Mouse (Mus musculus) cerebellum, adult 2 months (tissue): Measurements from ENCODE around the gene Tmem219. TPM values are rescaled to one million over a fixed set of nuclear protein-coding genes. Genes with fewer than 3 reads are reported as not detected.

Experiments used
- DNase-seq, 2 experiments: peaks; one replicate each; pipeline ENCODE4 v3.0.0; 2021
- H3K27ac ChIP-seq: fragments of 200-500 bp; 2 replicates; pipeline ENCODE4 v1.5.1; 2012; ENCODE audit warnings: low read length, control low read depth, inconsistent platforms; ENCODE audit not compliant: insufficient read depth
- H3K27me3 ChIP-seq: fragments of 200-500 bp; 2 replicates; pipeline ENCODE4 v1.6.1; 2012; ENCODE audit warnings: inconsistent platforms, mild to moderate bottlenecking, low read length, moderate library complexity; ENCODE audit not compliant: control insufficient read depth, insufficient read depth
- H3K4me1 ChIP-seq: fragments of 200-500 bp; 2 replicates; pipeline ENCODE4 v1.6.1; 2011; ENCODE audit warnings: low read length; ENCODE audit not compliant: control insufficient read depth, insufficient read depth
- H3K4me3 ChIP-seq: fragments of 200-500 bp; replicated peaks from 2 replicates; pipeline ENCODE3; 2011; ENCODE audit warnings: mild to moderate bottlenecking, low read depth, low read length, control low read depth; ENCODE audit not compliant: insufficient read depth
- CTCF ChIP-seq: fragments of 200-500 bp; IDR thresholded peaks from 2 replicates; pipeline ENCODE4 v1.5.1; 2011; ENCODE audit warnings: low read depth, mild to moderate bottlenecking, control low read depth, low read length, moderate library complexity, borderline replicate concordance; ENCODE audit not compliant: insufficient read depth
- POLR2A ChIP-seq: fragments of 200-500 bp; IDR thresholded peaks from 2 replicates; pipeline ENCODE4 v1.6.1; 2011; ENCODE audit warnings: low read length, control low read depth, borderline replicate concordance; ENCODE audit not compliant: insufficient read depth
- WGBS: fragments of 180-500 bp; shearing (Covaris S2); methylation state at CpG from one replicate; pipeline ENCODE4 v1.1.7; 2018; 5-methylcytosine and 5-hydroxymethylcytosine counted together
- polyA plus RNA-seq: library from polyadenylated mRNA; depleted of rRNA; stranded (reverse); fragments of >200 nt; gene quantifications from 2 replicates; pipeline ENCODE4 v1.2.3, GENCODE M21; 2012; rRNA removed

Tmem219 gene
- polyA plus RNA-seq, 1 experiment, result 29.8 TPM

DNA sequence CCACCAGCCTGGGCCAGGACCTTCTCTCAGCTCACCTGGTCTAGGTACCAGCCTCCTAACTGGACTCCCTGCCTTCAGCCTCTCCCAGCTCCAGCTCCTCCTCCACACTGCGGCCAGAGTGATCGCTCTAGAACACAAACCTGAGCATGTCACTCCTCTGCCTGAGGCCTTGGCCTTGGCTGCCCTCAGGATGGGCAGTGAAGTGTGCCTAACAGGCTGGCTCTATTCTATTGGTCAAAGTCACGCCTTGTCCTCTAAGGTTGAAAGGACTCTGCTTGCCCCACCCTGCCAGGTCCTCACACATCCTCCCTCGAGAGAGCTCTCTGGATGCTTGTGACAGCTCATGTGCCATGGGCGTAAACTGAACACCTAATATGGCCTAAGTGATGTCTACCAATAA lies 69.3 kb downstream of the Tmem219 start:
- WGBS, result 87% methylated on average over 5 of the region's 5 CpGs
- H3K27ac ChIP-seq, result no peak overlapping the region
- H3K4me3 ChIP-seq, result no peak overlapping the region
- TF ChIP-seq POLR2A (no peak), CTCF (no peak)
- DNase-seq, result no peak
- no peaks in the 10 kb centered on the region for H3K27me3 ChIP-seq
- peaks cover 10% of the 10 kb centered on the region for H3K4me1 ChIP-seq

DNA sequence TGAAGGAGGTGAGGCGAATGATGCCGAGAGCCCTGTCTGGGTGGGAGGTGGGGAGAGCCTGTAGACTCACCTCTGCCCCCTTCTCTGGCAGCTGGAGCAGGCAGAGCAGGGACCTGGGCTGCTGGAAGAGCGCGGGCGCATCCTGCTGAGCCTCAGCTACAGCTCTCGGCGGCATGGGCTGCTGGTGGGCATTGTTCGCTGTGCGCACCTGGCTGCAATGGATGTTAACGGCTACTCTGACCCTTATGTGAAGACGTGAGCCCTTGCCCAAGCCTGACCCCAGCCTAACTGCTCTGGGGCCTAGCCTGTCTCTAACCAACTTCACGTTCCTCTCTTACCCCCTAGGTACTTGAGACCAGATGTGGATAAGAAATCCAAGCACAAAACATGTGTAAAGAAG lies 71.5 kb downstream of the Tmem219 start:
- H3K4me1 ChIP-seq, result peaks cover 14% of the 10 kb centered on the region
- no peak for TF ChIP-seq CTCF
- TF ChIP-seq POLR2A, result no peak
- H3K27me3 ChIP-seq, result no peaks in the 10 kb centered on the region
- no peak for DNase-seq
- H3K27ac ChIP-seq, result no peak overlapping the region
- no peak overlapping the region for H3K4me3 ChIP-seq
- 50% methylated on average over 12 of the region's 12 CpGs for WGBS

DNA sequence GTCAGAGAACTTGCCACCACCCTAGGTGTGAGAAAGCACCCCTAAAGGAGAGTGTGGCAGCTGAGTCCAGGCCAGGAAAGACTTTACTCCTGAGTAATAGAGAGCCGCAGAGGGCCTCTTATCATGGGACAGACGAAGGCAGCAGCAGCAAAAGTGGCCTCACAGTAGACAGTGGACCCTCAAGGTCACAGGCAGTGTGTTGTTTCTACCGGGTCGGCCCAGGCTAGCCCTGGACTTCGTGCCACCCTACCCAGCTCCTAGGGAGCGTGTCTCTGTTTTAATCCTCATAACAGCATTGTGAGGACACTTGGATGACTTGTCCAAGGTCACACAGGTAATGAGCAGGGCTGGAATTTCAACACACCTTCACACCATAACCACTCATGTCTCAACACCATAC lies 72.6 kb downstream of the Tmem219 start:
- WGBS, result 96% methylated on average over 6 of the region's 6 CpGs
- H3K27ac ChIP-seq, result no peak overlapping the region
- no peaks in the 10 kb centered on the region for H3K27me3 ChIP-seq
- peaks cover 4% of the 10 kb centered on the region for H3K4me1 ChIP-seq
- no peak for DNase-seq
- TF ChIP-seq CTCF (no peak), POLR2A (no peak)
- H3K4me3 ChIP-seq, result no peak overlapping the region

DNA sequence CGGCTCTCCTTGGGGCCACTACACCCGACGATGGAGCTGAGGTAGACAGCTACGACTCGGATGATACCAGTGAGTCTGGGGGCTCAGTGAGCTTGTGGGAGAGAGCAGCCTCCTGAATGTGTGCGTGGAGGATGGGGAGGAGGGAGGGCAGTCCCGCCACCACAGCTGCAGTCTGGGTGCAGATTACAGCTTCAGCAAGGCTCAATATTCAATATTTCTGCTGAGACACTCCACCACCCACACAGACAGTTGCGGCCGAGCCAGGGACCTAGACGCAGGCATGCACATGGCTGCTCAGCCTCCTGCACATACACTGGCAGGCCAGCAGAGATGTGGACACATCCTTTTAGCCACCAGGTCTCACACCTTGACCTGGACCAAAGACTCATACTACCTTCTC lies 73.9 kb downstream of the Tmem219 start:
- Histone ChIP-seq H3K27ac (no peak overlapping the region), H3K4me3 (no peak overlapping the region), H3K27me3 (no peaks in the 10 kb centered on the region), H3K4me1 (peaks cover 4% of the 10 kb centered on the region; the same call in 1 of the 2 replicates)
- 38% methylated on average over 10 of the region's 10 CpGs for WGBS
- peak; percentile 2 to 13 for DNase-seq
- TF ChIP-seq POLR2A, result no peak
- TF ChIP-seq CTCF, result no peak

DNA sequence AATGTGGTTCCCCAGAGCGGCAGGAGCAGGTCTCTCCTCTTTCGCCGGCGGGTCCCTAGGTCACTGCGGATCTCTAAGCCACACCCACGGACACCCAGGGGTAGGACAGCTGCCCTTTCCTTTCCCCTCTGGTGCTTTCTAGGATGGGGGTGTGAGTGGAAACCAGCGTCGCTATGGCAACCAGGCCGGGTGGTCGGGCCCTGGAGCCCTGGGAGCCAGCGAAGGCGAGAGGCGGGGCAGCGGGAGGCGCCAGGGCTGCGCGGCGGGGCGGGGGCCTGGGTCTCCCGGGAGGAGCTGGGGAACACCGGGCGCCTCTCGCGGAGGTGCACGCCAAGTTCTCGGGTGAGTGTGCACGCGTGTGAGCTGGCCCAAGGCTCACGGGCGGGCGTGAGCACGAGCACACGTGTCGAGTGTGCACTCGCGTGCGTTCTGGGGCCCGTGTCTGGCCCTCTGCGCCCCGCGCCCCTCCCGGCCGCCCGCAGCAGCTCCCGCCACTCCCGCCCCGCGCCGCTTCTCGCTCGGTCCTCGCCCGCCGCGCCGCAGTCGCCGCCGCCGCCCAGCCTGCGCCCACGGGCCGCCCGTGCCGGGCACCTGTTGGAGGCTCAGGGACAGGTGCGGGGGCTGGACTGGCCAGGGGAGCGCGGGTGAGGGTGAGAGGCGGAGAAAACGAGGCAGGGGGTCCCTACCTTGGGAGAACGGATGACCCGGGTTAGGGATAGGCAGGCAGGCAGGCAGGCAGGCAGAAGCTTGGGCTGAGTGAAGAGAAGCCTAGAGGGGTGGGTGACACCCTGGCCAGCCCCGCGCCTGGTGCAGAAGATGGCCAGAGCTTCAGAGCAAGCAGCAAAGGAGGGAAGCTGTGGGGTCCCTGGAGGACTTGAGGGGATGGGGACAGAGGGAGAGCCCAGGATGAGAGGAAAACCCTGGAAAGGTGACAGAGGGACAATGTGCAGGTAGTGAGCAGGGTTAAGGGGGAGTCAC lies 75.0 kb downstream of the Tmem219 start:
- TF ChIP-seq POLR2A (no peak), CTCF (no peak)
- Histone ChIP-seq H3K4me1 (peaks cover 4% of the 10 kb centered on the region; the same call in 1 of the 2 replicates), H3K4me3 (peak overlapping the region; percentile 34), H3K27ac (no peak overlapping the region), H3K27me3 (no peaks in the 10 kb centered on the region)
- WGBS, result 1% methylated on average over 74 of the region's 74 CpGs
- DNase-seq, result peak in 1 of 2 experiments; percentile 28

DNA sequence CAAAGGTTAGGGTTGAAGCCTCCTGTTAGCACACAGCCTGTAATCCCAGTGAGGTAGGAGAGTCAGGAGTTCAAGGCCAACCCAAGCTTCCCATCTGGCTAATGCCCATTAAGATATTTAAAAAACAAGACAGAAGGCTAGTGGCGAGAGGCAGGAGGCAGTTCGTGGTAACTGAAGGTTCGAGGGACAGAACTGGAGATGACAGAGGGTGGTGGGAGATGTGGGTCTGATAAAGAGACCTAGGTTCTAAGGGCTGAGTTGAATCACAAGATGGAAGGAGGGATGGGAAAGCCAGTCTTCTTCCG lies 75.6 kb downstream of the Tmem219 start, which contains the start of gene Doc2a:
TSS of gene Doc2a (plus strand) at position 301 of the 305 bp plus-strand sequence.
- Histone ChIP-seq H3K4me3 (peak within 1 kb of the TSS; percentile 34), H3K4me1 (peaks cover 4% of the 10 kb centered on the region; the same call in 1 of the 2 replicates), H3K27ac (no peak within 1 kb of the TSS), H3K27me3 (no peaks in the 10 kb centered on the region)
- DNase-seq, result no peak
- TF ChIP-seq CTCF (no peak), POLR2A (no peak)
- WGBS, result 41% methylated on average over 4 of the region's 4 CpGs

DNA sequence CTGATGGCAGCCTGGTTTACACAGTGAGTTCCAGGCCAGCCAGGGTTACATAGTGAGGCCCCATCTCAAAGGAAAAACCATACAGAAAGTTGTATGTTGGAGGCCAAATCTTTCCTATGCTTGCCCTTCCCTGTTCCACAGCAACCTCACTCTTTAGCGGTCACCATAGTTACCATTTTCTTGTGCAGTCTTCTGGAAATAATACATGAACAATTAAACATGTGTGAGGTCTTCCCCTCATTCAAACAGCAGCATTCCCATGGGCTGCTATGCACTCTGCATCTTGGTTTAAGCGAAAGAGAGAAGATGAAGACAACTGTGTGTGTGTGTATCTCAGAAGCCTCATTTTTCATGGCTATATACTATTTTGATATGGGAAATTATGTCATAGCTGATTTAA lies 77.2 kb downstream of the Tmem219 start:
- TF ChIP-seq CTCF (no peak), POLR2A (no peak)
- H3K4me3 ChIP-seq, result no peak overlapping the region
- DNase-seq, result no peak
- WGBS, result 66% methylated on average over 2 of the region's 2 CpGs
- H3K27me3 ChIP-seq, result no peaks in the 10 kb centered on the region
- H3K4me1 ChIP-seq, result peaks cover 4% of the 10 kb centered on the region; the same call in 1 of the 2 replicates
- no peak overlapping the region for H3K27ac ChIP-seq

DNA sequence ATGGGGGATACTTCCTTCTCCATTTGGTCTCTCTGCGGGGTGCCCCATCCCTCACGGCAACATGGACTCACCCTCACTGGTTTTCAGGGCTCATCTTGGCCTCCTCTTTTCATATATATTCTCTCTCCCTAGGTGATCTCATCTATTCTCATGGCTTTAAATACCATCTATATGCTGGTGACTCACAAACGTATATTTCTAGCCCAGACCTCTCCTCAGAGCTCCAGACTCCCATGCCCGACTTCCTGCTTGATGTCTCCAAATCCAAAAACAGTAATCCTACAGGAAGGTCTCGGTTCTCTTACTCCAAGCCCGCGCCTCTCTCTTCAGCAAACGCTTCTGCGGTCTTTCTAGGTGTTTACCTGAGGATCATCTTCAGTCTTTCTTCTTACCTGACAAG lies 79.4 kb downstream of the Tmem219 start:
- no peak overlapping the region for H3K4me3 ChIP-seq
- H3K27ac ChIP-seq, result no peak overlapping the region
- H3K4me1 ChIP-seq, result peaks cover 4% of the 10 kb centered on the region; the same call in 1 of the 2 replicates
- no peaks in the 10 kb centered on the region for H3K27me3 ChIP-seq
- DNase-seq, result no peak
- TF ChIP-seq POLR2A (no peak), CTCF (no peak)
- WGBS, result 72% methylated on average over 9 of the region's 9 CpGs

Other genes starting within 250 kb of the Tmem219 start
- gene Sult1a1, start 246.5 kb downstream of the Tmem219 start, polyA plus RNA-seq, result 6.4 and 10.6 TPM in 2 replicates
- gene Bola2, start 227.5 kb downstream of the Tmem219 start, polyA plus RNA-seq, result 51.0 and 61.6 TPM in 2 replicates
- gene Slx1b, start 227.1 kb downstream of the Tmem219 start, polyA plus RNA-seq, result 39.6 and 40.3 TPM in 2 replicates
- 110 and 126 TPM in 2 replicates for gene Coro1a, start 215.1 kb downstream of the Tmem219 start, polyA plus RNA-seq
- gene Mapk3, start 163.3 kb downstream of the Tmem219 start, polyA plus RNA-seq, result 212 and 229 TPM in 2 replicates
- gene Gdpd3, start 156.6 kb downstream of the Tmem219 start, polyA plus RNA-seq, result 6.0 and 8.0 TPM in 2 replicates
- 628 and 636 TPM in 2 replicates for gene Ypel3, start 146.0 kb downstream of the Tmem219 start, polyA plus RNA-seq
- 2.2 TPM in 2 replicates for gene Tbx6, start 141.4 kb downstream of the Tmem219 start, polyA plus RNA-seq
- 110 and 119 TPM in 2 replicates for gene Ppp4c, start 130.4 kb downstream of the Tmem219 start, polyA plus RNA-seq
- 193 and 196 TPM in 2 replicates for gene Fam57b, start 125.2 kb downstream of the Tmem219 start, polyA plus RNA-seq
- not detected in 2 replicates for gene 4930451I11Rik, start 91.3 kb downstream of the Tmem219 start, polyA plus RNA-seq
- gene Doc2a, start 75.5 kb downstream of the Tmem219 start, polyA plus RNA-seq, result 9.7 and 12.1 TPM in 2 replicates
- 60.9 and 63.1 TPM in 2 replicates for gene Hirip3, start 60.9 kb downstream of the Tmem219 start, polyA plus RNA-seq
- 67.3 and 67.6 TPM in 2 replicates for gene Ino80e, start 60.5 kb downstream of the Tmem219 start, polyA plus RNA-seq
- gene Taok2, start 38.2 kb downstream of the Tmem219 start, polyA plus RNA-seq, result 107 and 108 TPM in 2 replicates
- 130 and 140 TPM in 2 replicates for gene Kctd13, start 6.0 kb upstream of the Tmem219 start, polyA plus RNA-seq
- gene Asphd1, start 26.7 kb upstream of the Tmem219 start, polyA plus RNA-seq, result 41.8 and 42.4 TPM in 2 replicates
- 359 and 364 TPM in 2 replicates for gene Sez6l2, start 27.6 kb upstream of the Tmem219 start, polyA plus RNA-seq
- gene Cdipt, start 53.0 kb upstream of the Tmem219 start, polyA plus RNA-seq, result 255 and 281 TPM in 2 replicates
- gene Cdiptos, start 53.2 kb upstream of the Tmem219 start, polyA plus RNA-seq, result 0.92 and 1.1 TPM in 2 replicates
- gene Mvp, start 91.7 kb upstream of the Tmem219 start, polyA plus RNA-seq, result 19.9 and 21.0 TPM in 2 replicates
- 2.8 and 5.2 TPM in 2 replicates for gene Pagr1b, start 93.6 kb upstream of the Tmem219 start, polyA plus RNA-seq
- gene Pagr1a, start 94.4 kb upstream of the Tmem219 start, polyA plus RNA-seq, result 91.6 and 105 TPM in 2 replicates
- gene Gm42742, start 98.2 kb upstream of the Tmem219 start, polyA plus RNA-seq, result 362 and 365 TPM in 2 replicates
- 600 and 672 TPM in 2 replicates for gene Prrt2, start 98.3 kb upstream of the Tmem219 start, polyA plus RNA-seq
- 198 and 213 TPM in 2 replicates for gene Maz, start 104.1 kb upstream of the Tmem219 start, polyA plus RNA-seq
- gene Kif22, start 119.6 kb upstream of the Tmem219 start, polyA plus RNA-seq, result 7.7 and 9.1 TPM in 2 replicates
- 0.34 TPM in 1 of 2 replicates, not detected in the other for gene Zg16, start 164.4 kb upstream of the Tmem219 start, polyA plus RNA-seq
- 1.4 and 2.1 TPM in 2 replicates for gene AI467606, start 168.4 kb upstream of the Tmem219 start, polyA plus RNA-seq
- gene Qprt, start 199.3 kb upstream of the Tmem219 start, polyA plus RNA-seq, result 2.1 and 2.2 TPM in 2 replicates
- 0.16 and 0.18 TPM in 2 replicates for gene Spn, start 214.9 kb upstream of the Tmem219 start, polyA plus RNA-seq